Mouse (Mus musculus) limb, embryonic 14.5 days (tissue): ENCODE results near the gene Tnik. TPM values are rescaled to one million over a fixed set of nuclear protein-coding genes. Genes with fewer than 3 reads are reported as not detected.

Source experiments
- ATAC-seq: fragments of 200-750 bp; cut with Nextera tagmentation; 2 replicates; pipeline ENCODE4 v1.8.0; 2017; ENCODE audit warnings: low read depth, moderate number of reproducible peaks, moderate TSS enrichment; ENCODE audit not compliant: low FRiP score
- DNase-seq: peaks from one replicate; pipeline ENCODE4 v3.0.0-alpha.2; 2015; ENCODE audit warnings: low spot score
- H3K27ac ChIP-seq: fragments of 300-500 bp; sonication (generic); replicated peaks from 2 replicates; pipeline ENCODE4 v1.5.1; 2014; ENCODE audit warnings: low read depth, mild to moderate bottlenecking, low read length, moderate library complexity, mixed read lengths
- H3K27me3 ChIP-seq: fragments of 300-500 bp; sonication (generic); 2 replicates; pipeline ENCODE4 v1.6.1; 2014; ENCODE audit warnings: low read length, mixed read lengths; ENCODE audit not compliant: control insufficient read depth, insufficient read depth
- H3K36me3 ChIP-seq: fragments of 300-500 bp; sonication (generic); 2 replicates; pipeline ENCODE4 v1.6.1; 2014; ENCODE audit warnings: mild to moderate bottlenecking, low read length, moderate library complexity, mixed read lengths; ENCODE audit not compliant: control insufficient read depth, insufficient read depth
- H3K4me1 ChIP-seq: fragments of 300-500 bp; sonication (generic); 2 replicates; pipeline ENCODE4 v1.6.1; 2014; ENCODE audit warnings: antibody characterized with exemption, low read length, mixed read lengths; ENCODE audit not compliant: control insufficient read depth, insufficient read depth
- H3K4me2 ChIP-seq: fragments of 300-500 bp; sonication (generic); replicated peaks from 2 replicates; pipeline ENCODE4 v1.6.1; 2014; ENCODE audit warnings: low read depth, mild to moderate bottlenecking, low read length, moderate library complexity; ENCODE audit not compliant: severe bottlenecking
- H3K4me3 ChIP-seq: fragments of 300-500 bp; sonication (generic); replicated peaks from 2 replicates; pipeline ENCODE4 v1.5.1; 2014; ENCODE audit warnings: low read length
- H3K9ac ChIP-seq: fragments of 300-500 bp; sonication (generic); 2 replicates; pipeline ENCODE4 v1.6.1; 2014; ENCODE audit warnings: mild to moderate bottlenecking, low read depth, low read length, moderate library complexity; ENCODE audit not compliant: severe bottlenecking
- H3K9me3 ChIP-seq: fragments of 300-500 bp; sonication (generic); 2 replicates; pipeline ENCODE4 v1.6.1; 2016; ENCODE audit warnings: low read length; ENCODE audit not compliant: control insufficient read depth
- POLR2A ChIP-seq: fragments of 200-500 bp; IDR thresholded peaks from 2 replicates; pipeline ENCODE4 v1.8.0; 2012; ENCODE audit warnings: inconsistent platforms, mild to moderate bottlenecking, moderate library complexity, borderline replicate concordance; ENCODE audit not compliant: insufficient read depth, insufficient read length; ENCODE audit errors: extremely low read depth
- WGBS: fragments of 180-500 bp; shearing (Covaris S2); extraction: QIAGEN DNeasy Blood & Tissue Kit; methylation state at CpG from one replicate; pipeline ENCODE4 v1.1.7; 2014; 5-methylcytosine and 5-hydroxymethylcytosine counted together
- polyA plus RNA-seq, 2 experiments: library from polyadenylated mRNA; depleted of rRNA in 1 of 2; stranded (reverse) in 1 of 2; unstranded in 1 of 2; fragments of >200 nt; fragmentation: Nextera tagmentation in 1 of 2; extraction: Ambion mirVana in 1 of 2; gene quantifications; 2 replicates each; pipeline versions ENCODE4 v1.2.1 to v1.2.3; 2012 to 2014

Gene Tnik
- polyA plus RNA-seq, 2 experiments: 5.4 to 9.6 TPM

DNA sequence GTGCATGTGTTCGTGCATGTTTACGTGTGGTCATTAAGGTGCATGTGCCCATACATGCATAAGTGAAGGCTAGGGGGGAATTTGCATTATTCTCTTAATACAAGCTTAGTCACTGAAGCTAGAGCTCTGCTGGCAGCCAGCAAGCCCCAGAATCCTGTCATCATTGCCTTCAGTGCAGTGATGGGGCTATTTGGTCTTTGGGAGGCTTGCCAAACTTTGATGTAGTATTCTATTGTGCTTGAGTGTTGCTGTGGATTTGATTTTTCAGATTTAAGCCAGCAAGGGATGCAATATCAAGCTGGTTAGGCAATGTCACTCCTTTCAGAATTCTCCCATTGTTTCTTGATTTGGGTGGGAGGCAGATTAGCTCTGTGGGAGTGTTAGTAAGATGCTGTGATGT, 336.5 kb downstream of the Tnik start:
- WGBS: 84% methylated on average over 2 of the region's 2 CpGs
- H3K4me1 ChIP-seq: no peaks in the 10 kb centered on the region
- TF ChIP-seq POLR2A: no peak
- DNase-seq: no peak
- H3K4me2 ChIP-seq: no peak overlapping the region
- no peaks in the 10 kb centered on the region for H3K27me3 ChIP-seq
- H3K4me3 ChIP-seq: no peak overlapping the region
- H3K27ac ChIP-seq: no peak overlapping the region
- H3K9me3 ChIP-seq: no peaks in the 10 kb centered on the region
- no peaks in the 10 kb centered on the region for H3K36me3 ChIP-seq
- no peak for ATAC-seq
- H3K9ac ChIP-seq: no peak overlapping the region

DNA sequence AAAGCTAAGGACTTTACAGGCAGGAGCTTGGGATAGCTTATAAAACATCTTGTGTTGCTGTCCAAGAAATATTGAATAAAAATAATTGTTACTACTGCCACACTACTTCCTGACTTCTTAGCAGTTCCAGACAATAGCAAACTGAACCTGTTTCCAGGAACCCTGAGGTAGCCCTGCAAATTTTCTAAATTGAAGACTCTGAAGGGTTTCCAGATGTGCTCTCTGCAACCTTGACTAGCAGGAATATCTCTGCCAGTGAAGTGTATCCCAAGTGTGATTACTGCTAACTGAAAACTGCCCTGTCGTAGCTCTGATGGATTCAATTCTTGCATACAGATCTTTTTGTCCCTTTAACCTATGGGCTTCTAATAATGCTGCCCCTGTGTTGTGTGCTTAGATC, 343.7 kb downstream of the Tnik start:
- Histone ChIP-seq H3K27me3 (no peaks in the 10 kb centered on the region), H3K27ac (no peak overlapping the region), H3K4me3 (no peak overlapping the region), H3K4me2 (no peak overlapping the region), H3K36me3 (no peaks in the 10 kb centered on the region), H3K4me1 (no peaks in the 10 kb centered on the region), H3K9me3 (no peaks in the 10 kb centered on the region), H3K9ac (no peak overlapping the region)
- 24% methylated on average over 1 of the region's 1 CpGs for WGBS
- ATAC-seq (no peak), DNase-seq (no peak)
- TF ChIP-seq POLR2A: no peak

DNA sequence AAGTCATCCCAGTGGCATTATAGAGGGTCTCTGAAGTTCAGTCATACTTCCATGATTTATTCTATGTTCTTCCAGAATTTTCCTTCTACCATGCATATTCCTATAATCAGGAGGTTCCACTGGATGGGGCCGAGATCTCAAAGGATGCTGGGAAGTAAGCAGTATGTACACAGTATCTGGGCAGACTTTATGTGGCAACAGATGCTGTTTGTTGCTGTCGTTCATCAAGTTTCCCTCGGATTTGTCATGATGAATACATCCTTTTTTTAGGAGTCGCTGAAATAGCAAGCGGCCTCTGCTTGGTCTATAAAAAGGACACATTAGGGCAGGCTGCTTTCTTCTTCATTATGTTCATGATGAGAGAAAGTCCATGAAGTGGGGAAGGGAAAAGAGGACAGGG, 349.3 kb downstream of the Tnik start:
- DNase-seq: no peak
- Histone ChIP-seq H3K9ac (no peak overlapping the region), H3K36me3 (no peaks in the 10 kb centered on the region), H3K9me3 (no peaks in the 10 kb centered on the region), H3K4me2 (no peak overlapping the region), H3K4me3 (no peak overlapping the region), H3K27ac (no peak overlapping the region), H3K27me3 (no peaks in the 10 kb centered on the region), H3K4me1 (no peaks in the 10 kb centered on the region)
- no peak for ATAC-seq
- WGBS: 76% methylated on average over 5 of the region's 5 CpGs
- TF ChIP-seq POLR2A: no peak

- DNase-seq: peak; percentile 52
- TF ChIP-seq POLR2A: no peak
- Histone ChIP-seq H3K9me3 (no peaks in the 10 kb centered on the region), H3K9ac (no peak overlapping the region), H3K27ac (no peak overlapping the region), H3K4me1 (no peaks in the 10 kb centered on the region), H3K36me3 (no peaks in the 10 kb centered on the region), H3K4me2 (no peak overlapping the region), H3K4me3 (no peak overlapping the region), H3K27me3 (no peaks in the 10 kb centered on the region)
- 49% methylated on average over 1 of the region's 1 CpGs for WGBS
- no peak for ATAC-seq
Measured at GRCm38 (mm10) chr3:28616386-28616785, 353.4 kb downstream of the Tnik start.

- H3K27ac ChIP-seq: no peak overlapping the region
- H3K36me3 ChIP-seq: no peaks in the 10 kb centered on the region
- H3K27me3 ChIP-seq: no peaks in the 10 kb centered on the region
- TF ChIP-seq POLR2A: no peak
- no peaks in the 10 kb centered on the region for H3K9me3 ChIP-seq
- H3K9ac ChIP-seq: no peak overlapping the region
- DNase-seq (no peak), ATAC-seq (no peak)
- H3K4me2 ChIP-seq: no peak overlapping the region
- no peaks in the 10 kb centered on the region for H3K4me1 ChIP-seq
- WGBS: 89% methylated on average over 5 of the region's 5 CpGs
- H3K4me3 ChIP-seq: no peak overlapping the region
Measured at GRCm38 (mm10) chr3:28617008-28617627, 354.1 kb downstream of the Tnik start.

- TF ChIP-seq POLR2A: no peak
Measured at GRCm38 (mm10) chr3:28621792-28622191, 358.8 kb downstream of the Tnik start.

More at GRCm38 (mm10) chr3:28621792-28622191, 358.8 kb downstream of the Tnik start:
- no peak overlapping the region for H3K27ac ChIP-seq
- H3K9ac ChIP-seq: no peak overlapping the region
- no peaks in the 10 kb centered on the region for H3K9me3 ChIP-seq
- H3K4me2 ChIP-seq: no peak overlapping the region
- no peak for ATAC-seq
- 84% methylated on average over 2 of the region's 2 CpGs for WGBS
- no peaks in the 10 kb centered on the region for H3K36me3 ChIP-seq
- H3K4me3 ChIP-seq: no peak overlapping the region
- no peaks in the 10 kb centered on the region for H3K4me1 ChIP-seq
- no peak for DNase-seq
- H3K27me3 ChIP-seq: no peaks in the 10 kb centered on the region
